Mouse (Mus musculus) myocyte (in vitro differentiated cells): ENCODE measurements around the gene Pnmal2.

ENCODE experiments used
- CEBPB ChIP-seq: IDR thresholded peaks from 2 replicates; pipeline ENCODE4 v1.6.1; 2011; ENCODE audit warnings: mild to moderate bottlenecking, moderate library complexity; ENCODE audit not compliant: poor library complexity, insufficient read depth, severe bottlenecking
- MAX ChIP-seq: IDR thresholded peaks from one replicate; pipeline ENCODE4 v1.6.1; 2011; ENCODE audit warnings: low read depth, mild to moderate bottlenecking, control low read depth
- MYOG ChIP-seq, 3 experiments: IDR thresholded peaks; one replicate each; pipeline ENCODE4 v1.6.1; 2011; ENCODE audit warnings: control low read depth in 2 of 3, low read depth in 2 of 3, mild to moderate bottlenecking in 2 of 3; ENCODE audit not compliant: insufficient read length in 2 of 3, control insufficient read depth in 1 of 3, insufficient read depth in 1 of 3
- POLR2A ChIP-seq: IDR thresholded peaks from one replicate; pipeline ENCODE4 v1.6.1; 2011; ENCODE audit warnings: low read depth, mild to moderate bottlenecking, control low read depth, moderate library complexity; ENCODE audit not compliant: insufficient read length
- REST ChIP-seq: IDR thresholded peaks from one replicate; pipeline ENCODE4 v1.6.1; 2011; ENCODE audit warnings: mild to moderate bottlenecking, control low read depth, moderate library complexity; ENCODE audit not compliant: insufficient read depth, insufficient read length
- SRF ChIP-seq: IDR thresholded peaks from one replicate; pipeline ENCODE4 v1.6.1; 2011; ENCODE audit warnings: low read depth; ENCODE audit not compliant: control insufficient read depth, insufficient read length
- TCF12 ChIP-seq: IDR thresholded peaks from one replicate; pipeline ENCODE4 v1.6.1; 2011; ENCODE audit warnings: mild to moderate bottlenecking, control low read depth; ENCODE audit not compliant: poor library complexity, insufficient read depth, severe bottlenecking
- TCF3 ChIP-seq: IDR thresholded peaks from one replicate; pipeline ENCODE4 v1.6.1; 2011; ENCODE audit warnings: low read depth, control low read depth; ENCODE audit not compliant: insufficient read length
- USF1 ChIP-seq: IDR thresholded peaks from one replicate; pipeline ENCODE4 v1.6.1; 2011; ENCODE audit warnings: low read depth, mild to moderate bottlenecking, control low read depth, moderate library complexity

GRCm38 (mm10) chr7:16922360-16922973, 22.0 kb upstream of the Pnmal2 start:
- TF ChIP-seq REST (no peak), MAX (no peak), TCF12 (no peak), POLR2A (peak; percentile 54), SRF (no peak), TCF3 (no peak), MYOG (IDR thresholded peaks at IDR 0.05; ENCODE audit: control insufficient read depth in 1 of 3, insufficient read depth in 1 of 3, insufficient read length in 2 of 3, low read depth in 2 of 3) (no peak), USF1 (no peak), CEBPB (no peak)
